In genomic region chr19:5653969-5654719, GRCm38 (mm10) we compare ENCODE assay signal across 8 mouse cellular contexts. TPM values are rescaled to one million over a fixed set of nuclear protein-coding genes. Genes with fewer than 3 reads are reported as not detected.
DNase-seq lines count a peak whose midpoint lies in the region; ATAC-seq and TF ChIP-seq lines count a peak whose summit lies in the region.

No protein-coding gene starts in this region.

- H3K9me3 ChIP-seq in erythroblast, embryonic 14.5 days (ENCODE audit: control insufficient read depth, low read length) = peaks cover 14% of the 10 kb centered on the region
- H3K9me3 ChIP-seq in heart, embryonic 16.5 days (replicated peaks; ENCODE audit: control insufficient read depth, low read length) = no peaks in the 10 kb centered on the region
- H3K9me3 ChIP-seq in liver, embryonic 14.5 days (ENCODE audit: control insufficient read depth, low read length) = no peaks in the 10 kb centered on the region

- TF ChIP-seq EP300 in liver, embryonic 14.5 days (IDR thresholded peaks at IDR 0.05; ENCODE audit: low read depth) = no peak

- H3K36me3 ChIP-seq in erythroblast, embryonic 14.5 days (ENCODE audit: control insufficient read depth) = peaks cover 97% of the 10 kb centered on the region
- peaks cover 11% of the 10 kb centered on the region for H3K36me3 ChIP-seq in heart, embryonic 16.5 days (ENCODE audit: control insufficient read depth, insufficient read depth)
- H3K36me3 ChIP-seq in liver, embryonic 14.5 days (replicated peaks; ENCODE audit: control insufficient read depth, insufficient read depth, low read depth) = peaks cover 69% of the 10 kb centered on the region

- H3K4me1 ChIP-seq in erythroblast, embryonic 14.5 days (ENCODE audit: control insufficient read depth) = peaks cover 44% of the 10 kb centered on the region
- H3K4me1 ChIP-seq in heart, embryonic 16.5 days (ENCODE audit: control insufficient read depth, insufficient read depth, low read length) = peaks cover 10% of the 10 kb centered on the region
- peaks cover 3 to 8% of the 10 kb centered on the region in 2 experiments; a peak in 2 of 4 replicates for H3K4me1 ChIP-seq in liver, embryonic 14.5 days (replicated peaks; ENCODE audit: control insufficient read depth in 2 of 2, insufficient read depth in 2 of 2, low read length in 1 of 2)

- ATAC-seq in erythroblast, adult 5-6 weeks (replicated peaks; ENCODE audit: low FRiP score, poor library complexity, severe bottlenecking) = no peak
- ATAC-seq in heart, embryonic 16.5 days (replicated peaks; ENCODE audit: extremely low read depth, insufficient read depth, low FRiP score) = no peak
- ATAC-seq in liver, embryonic 14.5 days (ENCODE audit: insufficient read depth) = 0 out of 2 replicates have a peak, but pooled peaks have one; percentile 42

- intact Hi-C loops in left cerebral cortex, postnatal 4 days (cut with DNase I) = no loop called here

- 30% methylated on average over 62 of the region's 62 CpGs for whole genome bisulfite sequencing in heart, embryonic 16.5 days
- WGBS in liver, embryonic 14.5 days (ENCODE audit: insufficient replicate concordance) = 81% methylated on average over 62 of the region's 62 CpGs

- no peak overlapping the region for H3K27ac ChIP-seq in heart, embryonic 16.5 days (ENCODE audit: low read length)
- no peak overlapping the region for H3K27ac ChIP-seq in liver, embryonic 14.5 days

- peak overlapping the region; percentile 74 for H3K4me2 ChIP-seq in heart, embryonic 16.5 days (ENCODE audit: low read depth, low read length)
- H3K4me2 ChIP-seq in liver, embryonic 14.5 days (ENCODE audit: low read depth) = peak overlapping the region; percentile 18

- DNase-seq in ZHBTc4 (ENCODE audit: low read depth, low spot score) = peak; percentile 87
- no peak for DNase-seq in liver, embryonic 14.5 days (ENCODE audit: low read depth in 3 of 3, low spot score in 3 of 3)
- DNase-seq in testis, postnatal 14 days (ENCODE audit: low spot score) = peak; percentile 20
- DNase-seq in left cerebral cortex, postnatal 4 days = no peak
- DNase-seq in urinary bladder, postnatal 10 days (ENCODE audit: low spot score) = no peak

- TF ChIP-seq CTCF in liver, embryonic 14.5 days (IDR thresholded peaks at IDR 0.05; ENCODE audit: low read depth) = no peak

- H3K9ac ChIP-seq in heart, embryonic 16.5 days (ENCODE audit: low read length) = peak overlapping the region; percentile 50
- no peak overlapping the region for H3K9ac ChIP-seq in liver, embryonic 14.5 days (replicated peaks)

- H3K4me3 ChIP-seq in erythroblast, embryonic 14.5 days (replicated peaks) = peak overlapping the region; percentile 14
- peak overlapping the region; percentile 48 for H3K4me3 ChIP-seq in heart, embryonic 16.5 days (ENCODE audit: low read length)
- 0 out of 4 replicates have a peak overlapping the region, but pooled peaks of 1 of the 2 experiments have one; percentile 6 for H3K4me3 ChIP-seq in liver, embryonic 14.5 days (ENCODE audit: insufficient read depth in 1 of 2, low read depth in 2 of 2, low read length in 2 of 2)

- peaks cover 7% of the 10 kb centered on the region; the same call in 1 of the 2 replicates for H3K27me3 ChIP-seq in erythroblast, embryonic 14.5 days (ENCODE audit: control insufficient read depth)
- peaks cover 9% of the 10 kb centered on the region; the same call in 1 of the 2 replicates for H3K27me3 ChIP-seq in heart, embryonic 16.5 days (ENCODE audit: control insufficient read depth, insufficient read depth, low read length)
- no peaks in the 10 kb centered on the region for H3K27me3 ChIP-seq in liver, embryonic 14.5 days (ENCODE audit: control insufficient read depth, insufficient read depth, low read length)

RNA-seq across cellular contexts. Expression of gene Sipa1, which starts 9.4 kb away (rescaled TPM):
- 63.2 and 69.8 TPM in 2 replicates for polyA plus RNA-seq in erythroblast, embryonic 14.5 days (2012)
- 20.5 and 36.9 TPM in 2 replicates for total RNA-seq in erythroblast, adult 5-6 weeks (2015; ENCODE audit: low replicate concordance)
- 27.4 and 90.3 TPM in 2 replicates for total RNA-seq in erythroblast, adult 5-6 weeks (2017; ENCODE audit: low replicate concordance)
- 23.5 and 24.9 TPM in 2 replicates for polyA plus RNA-seq in heart, embryonic 16.5 days (2015; fragmentation: Nextera tagmentation; extraction: Ambion mirVana)
- polyA plus RNA-seq in liver, embryonic 14.5 days (2012; rRNA removed) = 27.5 and 33.2 TPM in 2 replicates
- 14.3 and 18.9 TPM in 2 replicates for polyA plus RNA-seq in liver, embryonic 14.5 days (2014; fragmentation: Nextera tagmentation; extraction: Ambion mirVana)
- total RNA-seq in left cerebral cortex, postnatal 4 days (2021) = 10 to 100 TPM; 31.1 to 33.3 TPM

RNA-seq across cellular contexts. Expression of gene Rela, which starts 16.9 kb away (rescaled TPM):
- polyA plus RNA-seq in erythroblast, embryonic 14.5 days (2012) = 4.1 and 6.0 TPM in 2 replicates
- total RNA-seq in erythroblast, adult 5-6 weeks (2015; ENCODE audit: low replicate concordance) = 13.1 and 25.1 TPM in 2 replicates
- total RNA-seq in erythroblast, adult 5-6 weeks (2017; ENCODE audit: low replicate concordance) = 15.5 and 22.0 TPM in 2 replicates
- polyA plus RNA-seq in heart, embryonic 16.5 days (2015; fragmentation: Nextera tagmentation; extraction: Ambion mirVana) = 37.7 and 38.2 TPM in 2 replicates
- 14.8 and 19.9 TPM in 2 replicates for polyA plus RNA-seq in liver, embryonic 14.5 days (2012; rRNA removed)
- polyA plus RNA-seq in liver, embryonic 14.5 days (2014; fragmentation: Nextera tagmentation; extraction: Ambion mirVana) = 18.9 and 21.9 TPM in 2 replicates
- 10 to 100 TPM; 29.6 to 34.8 TPM for total RNA-seq in left cerebral cortex, postnatal 4 days (2021)

RNA-seq across cellular contexts. Expression of gene Map3k11, which starts 34.4 kb away (rescaled TPM):
- 18.5 and 20.2 TPM in 2 replicates for polyA plus RNA-seq in erythroblast, embryonic 14.5 days (2012)
- 5.0 and 7.3 TPM in 2 replicates for total RNA-seq in erythroblast, adult 5-6 weeks (2015; ENCODE audit: low replicate concordance)
- 8.4 and 11.2 TPM in 2 replicates for total RNA-seq in erythroblast, adult 5-6 weeks (2017; ENCODE audit: low replicate concordance)
- polyA plus RNA-seq in heart, embryonic 16.5 days (2015; fragmentation: Nextera tagmentation; extraction: Ambion mirVana) = 24.4 and 26.8 TPM in 2 replicates
- polyA plus RNA-seq in liver, embryonic 14.5 days (2012; rRNA removed) = 13.7 and 14.5 TPM in 2 replicates
- polyA plus RNA-seq in liver, embryonic 14.5 days (2014; fragmentation: Nextera tagmentation; extraction: Ambion mirVana) = 9.1 and 10.8 TPM in 2 replicates
- total RNA-seq in left cerebral cortex, postnatal 4 days (2021) = 10 to 100 TPM; 14.3 to 14.6 TPM

RNA-seq across cellular contexts. Expression of gene Pcnx3, which starts 34.6 kb away (rescaled TPM):
- 43.8 and 46.7 TPM in 2 replicates for polyA plus RNA-seq in erythroblast, embryonic 14.5 days (2012)
- 10.7 and 16.3 TPM in 2 replicates for total RNA-seq in erythroblast, adult 5-6 weeks (2015; ENCODE audit: low replicate concordance)
- total RNA-seq in erythroblast, adult 5-6 weeks (2017; ENCODE audit: low replicate concordance) = 14.8 and 20.3 TPM in 2 replicates
- polyA plus RNA-seq in heart, embryonic 16.5 days (2015; fragmentation: Nextera tagmentation; extraction: Ambion mirVana) = 11.5 and 13.4 TPM in 2 replicates
- 19.8 and 25.9 TPM in 2 replicates for polyA plus RNA-seq in liver, embryonic 14.5 days (2012; rRNA removed)
- 9.1 and 9.8 TPM in 2 replicates for polyA plus RNA-seq in liver, embryonic 14.5 days (2014; fragmentation: Nextera tagmentation; extraction: Ambion mirVana)
- 10 to 100 TPM; 87.7 to 91.7 TPM for total RNA-seq in left cerebral cortex, postnatal 4 days (2021)

RNA-seq across cellular contexts. Expression of gene Kat5, which starts 44.1 kb away (rescaled TPM):
- polyA plus RNA-seq in erythroblast, embryonic 14.5 days (2012) = 6.0 and 7.0 TPM in 2 replicates
- total RNA-seq in erythroblast, adult 5-6 weeks (2015; ENCODE audit: low replicate concordance) = 8.2 and 11.3 TPM in 2 replicates
- total RNA-seq in erythroblast, adult 5-6 weeks (2017; ENCODE audit: low replicate concordance) = 22.0 and 28.9 TPM in 2 replicates
- polyA plus RNA-seq in heart, embryonic 16.5 days (2015; fragmentation: Nextera tagmentation; extraction: Ambion mirVana) = 30.3 and 31.8 TPM in 2 replicates
- 21.0 and 25.6 TPM in 2 replicates for polyA plus RNA-seq in liver, embryonic 14.5 days (2012; rRNA removed)
- polyA plus RNA-seq in liver, embryonic 14.5 days (2014; fragmentation: Nextera tagmentation; extraction: Ambion mirVana) = 8.5 and 10.0 TPM in 2 replicates
- 10 to 100 TPM; 84.6 to 98.4 TPM for total RNA-seq in left cerebral cortex, postnatal 4 days (2021)

Comparison
In these comparisons a context has a peak if more than half of its experiments do, and no peak if none do; other contexts are left out.
1. DNase-seq: peak in ZHBTc4 (single experiment) and testis, postnatal 14 days (single experiment); none in liver, embryonic 14.5 days (0 of 3), left cerebral cortex, postnatal 4 days (single experiment) and urinary bladder, postnatal 10 days (single experiment).